Mouse (Mus musculus) CH12.LX (cell line): ENCODE results near the gene Lca5l. TPM values are rescaled to one million over a fixed set of nuclear protein-coding genes. Genes with fewer than 3 reads are reported as not detected.

Experiments
- DNase-seq: peaks from one replicate; pipeline ENCODE4 v3.0.0-alpha.2; 2013; ENCODE audit errors: extremely low read depth
- H3K27ac ChIP-seq: 2 replicates; pipeline ENCODE4 v1.5.1; 2012; ENCODE audit warnings: low read depth, mild to moderate bottlenecking, control low read depth, moderate library complexity; ENCODE audit not compliant: insufficient read depth
- H3K27me3 ChIP-seq: replicated peaks from 2 replicates; pipeline ENCODE3; 2012; ENCODE audit warnings: inconsistent platforms
- H3K36me3 ChIP-seq, 2 experiments: replicated peaks in 1 of 2; 2 replicates each; pipeline versions ENCODE3 to v1.6.1; 2012; ENCODE audit warnings: inconsistent platforms in 1 of 2, low read length in 1 of 2, mild to moderate bottlenecking in 1 of 2, mixed read lengths in 1 of 2, moderate library complexity in 1 of 2; ENCODE audit not compliant: control insufficient read depth in 1 of 2, insufficient read depth in 1 of 2
- H3K4me1 ChIP-seq, 2 experiments: 2 replicates each; pipeline ENCODE4 v1.6.1; 2012; ENCODE audit warnings: inconsistent platforms in 1 of 2, moderate library complexity in 1 of 2; ENCODE audit not compliant: insufficient read depth in 2 of 2, control insufficient read depth in 1 of 2
- H3K4me2 ChIP-seq: 2 replicates; pipeline ENCODE4 v1.6.1; 2012; ENCODE audit warnings: low read depth, mild to moderate bottlenecking, control low read depth; ENCODE audit not compliant: poor library complexity, insufficient read depth, severe bottlenecking
- H3K4me3 ChIP-seq, 3 experiments: fragments of 150-350 bp in 1 of 3; sonication (generic) in 1 of 3; replicated peaks in 1 of 3; 2 replicates each; pipeline versions ENCODE3 to v1.5.1; 2011 to 2012; ENCODE audit warnings: low read depth in 2 of 3, low read length in 2 of 3, mild to moderate bottlenecking in 2 of 3, moderate library complexity in 2 of 3, control low read depth in 1 of 3, improper control_type of control experiment in 1 of 3, inconsistent platforms in 1 of 3, mixed read lengths in 1 of 3; ENCODE audit not compliant: poor library complexity in 1 of 3
- H3K79me2 ChIP-seq: replicated peaks from 2 replicates; pipeline ENCODE4 v1.6.1; 2012; ENCODE audit warnings: mild to moderate bottlenecking, moderate library complexity; ENCODE audit not compliant: control insufficient read depth, poor library complexity, insufficient read depth, severe bottlenecking; ENCODE audit errors: extremely low read depth
- H3K9ac ChIP-seq: 2 replicates; pipeline ENCODE4 v1.6.1; 2012; ENCODE audit warnings: low read depth, mild to moderate bottlenecking, control low read depth, moderate library complexity; ENCODE audit not compliant: insufficient read depth
- H3K9me3 ChIP-seq: replicated peaks from 2 replicates; pipeline ENCODE3; 2012; ENCODE audit warnings: low read length, inconsistent platforms, mixed read lengths
- CHD2 ChIP-seq: IDR thresholded peaks from 2 replicates; pipeline ENCODE4 v1.6.1; 2011; ENCODE audit warnings: low read length, improper control_type of control experiment
- CTCF ChIP-seq, 2 experiments: IDR thresholded peaks in 1 of 2; conservative IDR thresholded peaks in 1 of 2; 2 replicates each; pipeline ENCODE4 v1.5.1; 2011 to 2012; ENCODE audit warnings: low read depth in 2 of 2, low read length in 2 of 2, improper control_type of control experiment in 1 of 2, inconsistent platforms in 1 of 2, mild to moderate bottlenecking in 1 of 2, moderate library complexity in 1 of 2
- ETS1 ChIP-seq: conservative IDR thresholded peaks from 2 replicates; pipeline ENCODE4 v1.6.1; 2012; ENCODE audit warnings: low read depth, mild to moderate bottlenecking, inconsistent platforms, low read length, improper control_type of control experiment, moderate library complexity
- HCFC1 ChIP-seq: IDR thresholded peaks from 2 replicates; pipeline ENCODE4 v1.6.1; 2012; ENCODE audit warnings: low read depth, mild to moderate bottlenecking, inconsistent platforms, low read length, improper control_type of control experiment
- IRF4 ChIP-seq: IDR thresholded peaks from 2 replicates; pipeline ENCODE4 v1.6.1; 2014; ENCODE audit warnings: low read depth, mild to moderate bottlenecking, inconsistent platforms, low read length, improper control_type of control experiment
- JUN ChIP-seq: IDR thresholded peaks from 2 replicates; pipeline ENCODE4 v1.6.1; 2011; ENCODE audit warnings: low read depth, mild to moderate bottlenecking, low read length, improper control_type of control experiment, moderate library complexity; ENCODE audit not compliant: insufficient read depth
- JUND ChIP-seq: conservative IDR thresholded peaks from 2 replicates; pipeline ENCODE4 v1.6.1; 2011; ENCODE audit warnings: low read depth, low read length, improper control_type of control experiment
- KAT2A ChIP-seq: IDR thresholded peaks from 2 replicates; pipeline ENCODE4 v1.6.1; 2012; ENCODE audit warnings: low read length, improper control_type of control experiment, inconsistent platforms; ENCODE audit not compliant: insufficient replicate concordance
- MAFK ChIP-seq: IDR thresholded peaks from 2 replicates; pipeline ENCODE4 v1.6.1; 2011; ENCODE audit warnings: low read length, improper control_type of control experiment; ENCODE audit not compliant: insufficient replicate concordance
- MEF2A ChIP-seq: IDR thresholded peaks from 2 replicates; pipeline ENCODE4 v1.6.1; 2014; ENCODE audit warnings: low read depth, mild to moderate bottlenecking, inconsistent platforms, low read length, improper control_type of control experiment, borderline replicate concordance
- MYC ChIP-seq: IDR thresholded peaks from 2 replicates; pipeline ENCODE4 v1.6.1; 2011; ENCODE audit warnings: low read depth, mild to moderate bottlenecking, improper control_type of control experiment, low read length
- NRF1 ChIP-seq: IDR thresholded peaks from 2 replicates; pipeline ENCODE4 v1.6.1; 2014; ENCODE audit warnings: low read depth, mild to moderate bottlenecking, inconsistent platforms, low read length, improper control_type of control experiment, moderate library complexity
- POLR2AphosphoS2 ChIP-seq: IDR thresholded peaks from 2 replicates; pipeline ENCODE4 v1.6.1; 2011; ENCODE audit warnings: low read depth, low read length, improper control_type of control experiment
- RCOR1 ChIP-seq: conservative IDR thresholded peaks from 2 replicates; pipeline ENCODE4 v1.6.1; 2012; ENCODE audit warnings: low read depth, mild to moderate bottlenecking, inconsistent platforms, low read length, improper control_type of control experiment
- TBP ChIP-seq: conservative IDR thresholded peaks from 2 replicates; pipeline ENCODE4 v1.6.1; 2011; ENCODE audit warnings: low read depth, low read length, improper control_type of control experiment
- TCF12 ChIP-seq: IDR thresholded peaks from 2 replicates; pipeline ENCODE4 v1.6.1; 2014; ENCODE audit warnings: low read depth, mild to moderate bottlenecking, inconsistent platforms, low read length, improper control_type of control experiment
- UBTF ChIP-seq: IDR thresholded peaks from 2 replicates; pipeline ENCODE4 v1.6.1; 2012; ENCODE audit warnings: low read depth, mild to moderate bottlenecking, inconsistent platforms, low read length, improper control_type of control experiment, moderate library complexity
- USF2 ChIP-seq: conservative IDR thresholded peaks from 2 replicates; pipeline ENCODE4 v1.6.1; 2011; ENCODE audit warnings: low read depth, low read length, improper control_type of control experiment
- ZKSCAN1 ChIP-seq: IDR thresholded peaks from 2 replicates; pipeline ENCODE4 v1.6.1; 2012; ENCODE audit warnings: low read depth, inconsistent platforms, low read length, improper control_type of control experiment, borderline replicate concordance
- ZMIZ1 ChIP-seq: IDR thresholded peaks from 2 replicates; pipeline ENCODE4 v1.6.1; 2012; ENCODE audit warnings: low read depth, mild to moderate bottlenecking, inconsistent platforms, low read length, improper control_type of control experiment
- ZNF384 ChIP-seq: IDR thresholded peaks from 2 replicates; pipeline ENCODE4 v1.6.1; 2012; ENCODE audit warnings: low read depth, low read length, improper control_type of control experiment, inconsistent platforms
- dilution Hi-C: fragments of 300-500 bp; cut with MboI; formaldehyde crosslinking; loops from 2 replicates; pipeline ENCODE4 v1.14.3; 2020; ENCODE audit warnings: low sequenced_read_pairs; ENCODE audit not compliant: extremely low pct_unique_long_range_greater_than_20kb, extremely low pct_ligation_motif_present
- in situ Hi-C: fragments of 300-500 bp; cut with MboI; formaldehyde crosslinking; loops from 3 replicates; pipeline ENCODE4 v1.14.3; 2019; ENCODE audit warnings: low sequenced_read_pairs, low pct_ligation_motif_present, low pct_unique_long_range_greater_than_20kb, mixed read lengths
- polyA plus RNA-seq: library from polyadenylated mRNA; unstranded; fragments of >175 nt; gene quantifications from 2 replicates; pipeline ENCODE4 v1.2.1, GENCODE M21; 2012; ENCODE audit warnings: low read depth; ENCODE audit not compliant: insufficient read length
- total RNA-seq, 2 experiments: library from RNA; depleted of rRNA; stranded (reverse); fragments of 300-350 nt in 1 of 2; fragments of >200 nt in 1 of 2; gene quantifications; 2 replicates each; pipeline ENCODE4 v1.2.3; 2012 to 2014

Lca5l gene
- total and polyA plus RNA-seq, 3 experiments = 0.04 to 0.33 TPM; not detected in 1

DNA sequence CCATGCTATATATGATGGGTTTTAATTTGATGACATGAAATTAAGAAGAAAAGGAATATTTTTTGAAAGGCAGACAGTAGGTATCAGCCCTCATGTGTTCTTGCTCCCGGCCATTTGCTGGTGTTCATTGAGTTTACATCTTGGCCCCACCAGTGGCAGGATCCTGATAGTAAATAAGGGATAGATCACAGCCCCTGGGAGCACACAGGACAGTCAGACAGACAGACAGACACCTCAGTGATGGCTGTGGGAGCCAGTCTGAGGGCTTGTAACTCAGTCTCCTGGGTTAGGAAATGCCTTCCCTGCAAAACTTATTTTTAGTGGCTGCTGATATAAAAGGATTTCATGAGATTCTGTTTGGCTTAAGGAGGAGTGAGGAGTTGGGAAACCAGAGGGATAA is 30.4 kb upstream of the Lca5l start:
- H3K9ac ChIP-seq = no peak overlapping the region
- TF ChIP-seq ETS1 (no peak), TBP (no peak), ZNF384 (no peak), JUN (no peak), MEF2A (no peak), JUND (no peak), USF2 (no peak), NRF1 (no peak), CTCF (conservative IDR thresholded peaks at IDR 0.05 in 1 of 2, IDR thresholded peaks at IDR 0.05 in 1 of 2; ENCODE audit: low read depth in 2 of 2, low read length in 2 of 2) (no peak), CHD2 (no peak), IRF4 (no peak), UBTF (no peak), ZMIZ1 (no peak), KAT2A (no peak), HCFC1 (no peak), MYC (no peak), MAFK (no peak), RCOR1 (no peak), ZKSCAN1 (no peak)
- no peaks in the 10 kb centered on the region for H3K27me3 ChIP-seq
- H3K79me2 ChIP-seq = no peaks in the 10 kb centered on the region
- no peak overlapping the region for H3K4me2 ChIP-seq
- DNase-seq = no peak
- H3K9me3 ChIP-seq = peaks cover 7% of the 10 kb centered on the region
- no peak overlapping the region for H3K4me3 ChIP-seq
- no peaks in the 10 kb centered on the region for H3K4me1 ChIP-seq
- no peaks in the 10 kb centered on the region for H3K36me3 ChIP-seq
- dilution Hi-C loops (no loop called here), in situ Hi-C loops (no loop called here)
- no peak overlapping the region for H3K27ac ChIP-seq

DNA sequence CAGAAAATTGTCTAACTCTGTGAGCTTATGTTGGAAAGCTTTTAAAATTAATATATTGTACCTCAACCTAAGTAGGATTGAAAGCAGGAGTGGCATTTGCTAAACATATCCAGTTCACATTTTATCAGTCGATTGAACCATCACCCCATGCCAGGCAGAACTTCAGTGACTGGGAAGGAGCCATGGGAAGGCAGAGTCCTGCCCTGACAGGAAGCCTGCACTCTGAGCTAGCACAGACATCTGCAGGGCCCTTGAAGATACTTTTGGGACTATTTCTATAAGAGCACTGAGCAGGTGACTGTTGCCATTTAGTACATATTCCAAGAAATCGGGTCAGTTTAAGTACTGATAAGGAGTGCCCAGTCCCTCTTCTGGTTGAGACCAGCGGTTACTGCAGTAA is 29.9 kb upstream of the Lca5l start:
- Histone ChIP-seq H3K79me2 (no peaks in the 10 kb centered on the region), H3K27me3 (no peaks in the 10 kb centered on the region), H3K36me3 (no peaks in the 10 kb centered on the region), H3K4me3 (no peak overlapping the region), H3K27ac (no peak overlapping the region), H3K4me2 (no peak overlapping the region), H3K4me1 (no peaks in the 10 kb centered on the region), H3K9me3 (peaks cover 7% of the 10 kb centered on the region), H3K9ac (no peak overlapping the region)
- TF ChIP-seq TCF12 = no peak
- no peak for TF ChIP-seq JUND
- no peak for TF ChIP-seq POLR2AphosphoS2
- in situ Hi-C loops = no loop called here
- DNase-seq = no peak
- dilution Hi-C loops = no loop called here
